Mouse (Mus musculus): ENCODE measurements around the gene Dirc2. TPM values are rescaled to one million over a fixed set of nuclear protein-coding genes. Genes with fewer than 3 reads are reported as not detected.
A peak's percentile ranks its signal among the peaks of the same experiment; 100 is the strongest.

Gene Dirc2
- polyA plus RNA-seq, 1 experiment from 2014 or later, result 4.9 TPM

- ATAC-seq (ENCODE audit: low read depth) (peak; percentile 85), DNase-seq (no peak)
- Histone ChIP-seq H3K4me1 (replicated peaks) (peaks cover 44% of the 10 kb centered on the region), H3K9ac (peak overlapping the region; percentile 30), H3K4me2 (peak overlapping the region; percentile 42), H3K36me3 (no peaks in the 10 kb centered on the region), H3K27ac (peak overlapping the region; percentile 61), H3K27me3 (no peaks in the 10 kb centered on the region), H3K9me3 (replicated peaks) (no peaks in the 10 kb centered on the region), H3K4me3 (replicated peaks) (no peak overlapping the region)
- WGBS (ENCODE audit: insufficient replicate concordance), result 63% methylated on average over 6 of the region's 6 CpGs
Observed at GRCm38 (mm10) chr16:35755502-35756334, 13.4 kb downstream of the Dirc2 start.

GRCm38 (mm10) chr16:35753926-35754325 lies 15.2 kb downstream of the Dirc2 start:
- H3K27ac ChIP-seq, result no peak overlapping the region
- no peak overlapping the region for H3K9ac ChIP-seq
- no peaks in the 10 kb centered on the region for H3K36me3 ChIP-seq
- H3K4me2 ChIP-seq, result no peak overlapping the region
- DNase-seq (no peak), ATAC-seq (ENCODE audit: low read depth) (no peak)
- no peaks in the 10 kb centered on the region for H3K27me3 ChIP-seq
- H3K4me1 ChIP-seq (replicated peaks), result peaks cover 31% of the 10 kb centered on the region
- no peak overlapping the region for H3K4me3 ChIP-seq (replicated peaks)
- 80% methylated on average over 5 of the region's 5 CpGs for WGBS (ENCODE audit: insufficient replicate concordance)
- H3K9me3 ChIP-seq (replicated peaks), result no peaks in the 10 kb centered on the region

- DNase-seq (no peak), ATAC-seq (ENCODE audit: low read depth) (no peak)
- Histone ChIP-seq H3K36me3 (no peaks in the 10 kb centered on the region), H3K27ac (no peak overlapping the region), H3K9me3 (replicated peaks) (no peaks in the 10 kb centered on the region), H3K4me1 (replicated peaks) (peaks cover 21% of the 10 kb centered on the region), H3K9ac (no peak overlapping the region), H3K4me2 (no peak overlapping the region), H3K27me3 (no peaks in the 10 kb centered on the region), H3K4me3 (replicated peaks) (no peak overlapping the region)
- 86% methylated on average over 4 of the region's 4 CpGs for WGBS (ENCODE audit: insufficient replicate concordance)
Observed at GRCm38 (mm10) chr16:35751841-35752240, 17.3 kb downstream of the Dirc2 start.

- Histone ChIP-seq H3K4me1 (replicated peaks) (no peaks in the 10 kb centered on the region), H3K36me3 (no peaks in the 10 kb centered on the region), H3K4me3 (replicated peaks) (no peak overlapping the region), H3K27me3 (no peaks in the 10 kb centered on the region), H3K27ac (no peak overlapping the region), H3K4me2 (no peak overlapping the region), H3K9ac (no peak overlapping the region), H3K9me3 (replicated peaks) (no peaks in the 10 kb centered on the region)
- WGBS (ENCODE audit: insufficient replicate concordance), result 81% methylated on average over 7 of the region's 7 CpGs
- DNase-seq (no peak), ATAC-seq (ENCODE audit: low read depth) (no peak)
Observed at GRCm38 (mm10) chr16:35749385-35749784, 19.8 kb downstream of the Dirc2 start.

GRCm38 (mm10) chr16:35748237-35748603 lies 20.9 kb downstream of the Dirc2 start:
- H3K27me3 ChIP-seq, result no peaks in the 10 kb centered on the region
- DNase-seq (no peak), ATAC-seq (ENCODE audit: low read depth) (no peak)
- 81% methylated on average over 7 of the region's 7 CpGs for WGBS (ENCODE audit: insufficient replicate concordance)
- H3K9ac ChIP-seq, result no peak overlapping the region
- H3K27ac ChIP-seq, result no peak overlapping the region
- no peaks in the 10 kb centered on the region for H3K4me1 ChIP-seq (replicated peaks)
- no peak overlapping the region for H3K4me3 ChIP-seq (replicated peaks)
- no peak overlapping the region for H3K4me2 ChIP-seq
- H3K9me3 ChIP-seq (replicated peaks), result no peaks in the 10 kb centered on the region
- no peaks in the 10 kb centered on the region for H3K36me3 ChIP-seq

- Histone ChIP-seq H3K36me3 (no peaks in the 10 kb centered on the region), H3K4me3 (replicated peaks) (no peak overlapping the region), H3K9ac (no peak overlapping the region; the same call in 1 of the 2 replicates), H3K4me1 (replicated peaks) (no peaks in the 10 kb centered on the region), H3K27me3 (no peaks in the 10 kb centered on the region), H3K9me3 (replicated peaks) (no peaks in the 10 kb centered on the region), H3K4me2 (no peak overlapping the region), H3K27ac (no peak overlapping the region)
- DNase-seq (no peak), ATAC-seq (ENCODE audit: low read depth) (no peak)
- WGBS (ENCODE audit: insufficient replicate concordance), result 74% methylated on average over 9 of the region's 9 CpGs
Observed at GRCm38 (mm10) chr16:35747417-35748236, 21.5 kb downstream of the Dirc2 start.

- ATAC-seq (ENCODE audit: low read depth), result no peak
- no peak overlapping the region for H3K9ac ChIP-seq
Observed at GRCm38 (mm10) chr16:35742251-35742937, 26.8 kb downstream of the Dirc2 start.

GRCm38 (mm10) chr16:35741621-35742020 lies 27.5 kb downstream of the Dirc2 start:
- no peaks in the 10 kb centered on the region for H3K9me3 ChIP-seq (replicated peaks)
- ATAC-seq (ENCODE audit: low read depth), result no peak
- no peak overlapping the region for H3K27ac ChIP-seq
- H3K4me2 ChIP-seq, result no peak overlapping the region
- H3K36me3 ChIP-seq, result no peaks in the 10 kb centered on the region
- H3K4me1 ChIP-seq (replicated peaks), result no peaks in the 10 kb centered on the region
- no peak overlapping the region for H3K4me3 ChIP-seq (replicated peaks)
- no peak for DNase-seq
- no peaks in the 10 kb centered on the region for H3K27me3 ChIP-seq
- WGBS (ENCODE audit: insufficient replicate concordance), result 82% methylated on average over 5 of the region's 5 CpGs
- no peak overlapping the region for H3K9ac ChIP-seq

More at GRCm38 (mm10) chr16:35742251-35742937, 26.8 kb downstream of the Dirc2 start:
- Histone ChIP-seq H3K4me1 (replicated peaks) (no peaks in the 10 kb centered on the region), H3K27me3 (no peaks in the 10 kb centered on the region), H3K36me3 (no peaks in the 10 kb centered on the region), H3K9me3 (replicated peaks) (no peaks in the 10 kb centered on the region), H3K4me2 (no peak overlapping the region), H3K27ac (no peak overlapping the region), H3K4me3 (replicated peaks) (no peak overlapping the region)
- WGBS (ENCODE audit: insufficient replicate concordance), result 79% methylated on average over 12 of the region's 12 CpGs
- no peak for DNase-seq

GRCm38 (mm10) chr16:35740943-35741342 lies 28.2 kb downstream of the Dirc2 start:
- no peak for DNase-seq
- Histone ChIP-seq H3K27ac (no peak overlapping the region), H3K4me2 (no peak overlapping the region), H3K36me3 (no peaks in the 10 kb centered on the region), H3K9ac (no peak overlapping the region), H3K27me3 (no peaks in the 10 kb centered on the region), H3K9me3 (replicated peaks) (no peaks in the 10 kb centered on the region), H3K4me3 (replicated peaks) (no peak overlapping the region), H3K4me1 (replicated peaks) (no peaks in the 10 kb centered on the region)
- ATAC-seq (ENCODE audit: low read depth), result no peak
- 77% methylated on average over 6 of the region's 6 CpGs for WGBS (ENCODE audit: insufficient replicate concordance)

- no peak for DNase-seq
- no peak for ATAC-seq (ENCODE audit: low read depth)
- 84% methylated on average over 12 of the region's 12 CpGs for WGBS (ENCODE audit: insufficient replicate concordance)
Observed at GRCm38 (mm10) chr16:35740357-35740756, 28.8 kb downstream of the Dirc2 start.

GRCm38 (mm10) chr16:35739548-35739947 lies 29.6 kb downstream of the Dirc2 start:
- WGBS (ENCODE audit: insufficient replicate concordance), result 9% methylated on average over 1 of the region's 1 CpGs
- Histone ChIP-seq H3K4me3 (replicated peaks) (no peak overlapping the region), H3K27me3 (no peaks in the 10 kb centered on the region), H3K27ac (no peak overlapping the region), H3K9ac (no peak overlapping the region), H3K36me3 (no peaks in the 10 kb centered on the region), H3K4me1 (replicated peaks) (no peaks in the 10 kb centered on the region; the same call in 1 of the 2 replicates), H3K9me3 (replicated peaks) (no peaks in the 10 kb centered on the region), H3K4me2 (no peak overlapping the region)
- DNase-seq, result no peak
- ATAC-seq (ENCODE audit: low read depth), result no peak

More at GRCm38 (mm10) chr16:35740357-35740756, 28.8 kb downstream of the Dirc2 start:
- Histone ChIP-seq H3K9ac (no peak overlapping the region), H3K27ac (no peak overlapping the region), H3K4me2 (no peak overlapping the region), H3K4me1 (replicated peaks) (no peaks in the 10 kb centered on the region), H3K27me3 (no peaks in the 10 kb centered on the region), H3K36me3 (no peaks in the 10 kb centered on the region), H3K4me3 (replicated peaks) (no peak overlapping the region), H3K9me3 (replicated peaks) (no peaks in the 10 kb centered on the region)
